Mouse (Mus musculus): Measurements from ENCODE around the gene Tceal5. TPM values are rescaled to one million over a fixed set of nuclear protein-coding genes. Genes with fewer than 3 reads are reported as not detected.
A peak's percentile ranks its signal among the peaks of the same experiment; 100 is the strongest.

The Tceal5 gene
- total and polyA plus RNA-seq, 2 experiments from 2014 or later: 7.9 to 39.2 TPM

DNA sequence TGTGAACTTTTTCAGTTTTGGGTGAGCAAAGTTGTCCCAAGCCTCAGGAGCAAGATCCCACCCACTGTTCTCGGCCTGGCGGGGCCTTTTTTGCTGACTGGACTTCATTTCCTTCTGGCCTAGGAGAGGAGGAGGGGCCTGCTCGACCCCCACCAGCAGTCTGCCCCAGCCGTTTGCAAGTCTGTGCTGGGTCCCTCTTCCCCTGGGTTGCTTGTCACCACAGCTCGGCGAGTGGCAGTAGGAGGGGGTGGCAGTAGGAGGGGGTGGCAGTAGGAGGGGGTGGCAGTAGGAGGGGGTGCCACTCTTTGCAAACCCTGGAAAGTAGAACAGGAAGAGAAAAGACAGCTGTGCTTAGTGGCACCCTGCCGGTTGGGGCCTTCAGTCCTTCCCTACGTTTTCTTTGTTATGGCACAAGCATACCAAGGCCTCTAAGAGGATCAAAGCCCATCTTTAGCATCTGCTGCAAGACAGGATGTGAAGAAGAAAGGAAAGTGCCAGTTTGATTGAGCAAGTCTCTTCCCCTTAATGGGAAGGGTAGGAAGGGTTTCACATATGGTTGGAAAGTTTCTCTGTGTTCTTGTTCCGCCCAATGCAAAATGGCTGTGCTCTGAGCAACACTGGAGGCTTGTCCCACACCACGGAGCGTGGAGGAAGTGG lies 22.7 kb downstream of the Tceal5 start:
- no peak for TF ChIP-seq CTCF (IDR thresholded peaks at IDR 0.05)
- 26% methylated on average over 11 of the region's 11 CpGs for WGBS
- H3K27ac ChIP-seq (ENCODE audit: low read depth, low read length): no peak overlapping the region

DNA sequence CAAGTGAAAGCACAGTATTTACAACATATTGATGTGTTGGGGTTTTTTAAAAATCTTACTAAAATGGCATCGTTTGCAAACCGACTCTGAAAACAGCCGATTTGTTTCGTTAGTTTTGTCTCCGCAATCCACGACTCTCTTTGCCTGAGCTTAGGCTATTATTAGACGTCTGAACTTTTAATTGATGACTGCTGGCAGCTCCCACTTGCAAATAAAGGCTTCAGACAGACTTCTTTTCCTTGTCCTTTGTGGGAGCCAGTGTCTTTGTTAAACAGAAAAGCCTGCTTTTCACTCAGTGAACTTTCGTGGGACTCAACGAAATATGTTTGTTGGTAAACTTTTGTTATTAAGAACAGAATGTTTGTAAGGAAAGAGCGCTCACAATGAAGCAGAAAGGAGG lies 30.9 kb downstream of the Tceal5 start:
- 16% methylated on average over 10 of the region's 10 CpGs for WGBS
- Histone ChIP-seq H3K4me3 (ENCODE audit: low read depth, low read length) (peak overlapping the region; percentile 50), H3K9ac (replicated peaks; ENCODE audit: low read length, poor library complexity, severe bottlenecking) (peak overlapping the region; percentile 36; the same call in 1 of the 2 replicates), H3K4me2 (ENCODE audit: low read depth, low read length, poor library complexity, severe bottlenecking) (peak overlapping the region; percentile 50), H3K4me1 (ENCODE audit: insufficient read depth, low read length) (no peaks in the 10 kb centered on the region), H3K36me3 (ENCODE audit: insufficient read depth, low read length) (no peaks in the 10 kb centered on the region), H3K9me3 (ENCODE audit: low read length) (no peaks in the 10 kb centered on the region), H3K27me3 (ENCODE audit: insufficient read depth, low read length) (no peaks in the 10 kb centered on the region), H3K27ac (ENCODE audit: low read depth, low read length) (peak overlapping the region; percentile 82; the same call in 1 of the 2 replicates)
- peak; percentile 21 for DNase-seq (ENCODE audit: low spot score)
- no peak for ATAC-seq (ENCODE audit: low FRiP score)
- no peak for TF ChIP-seq CTCF (IDR thresholded peaks at IDR 0.05)

More for the DNA sequence above, 22.7 kb downstream of the Tceal5 start:
- H3K9me3 ChIP-seq (ENCODE audit: low read length): no peaks in the 10 kb centered on the region
- DNase-seq (ENCODE audit: low spot score) (no peak), ATAC-seq (ENCODE audit: low FRiP score) (no peak)
- H3K27me3 ChIP-seq (ENCODE audit: insufficient read depth, low read length): no peaks in the 10 kb centered on the region
- no peak overlapping the region for H3K4me3 ChIP-seq (ENCODE audit: low read depth, low read length)
- H3K4me1 ChIP-seq (ENCODE audit: insufficient read depth, low read length): no peaks in the 10 kb centered on the region
- H3K36me3 ChIP-seq (ENCODE audit: insufficient read depth, low read length): no peaks in the 10 kb centered on the region
- H3K9ac ChIP-seq (replicated peaks; ENCODE audit: low read length, poor library complexity, severe bottlenecking): no peak overlapping the region
- no peak overlapping the region for H3K4me2 ChIP-seq (ENCODE audit: low read depth, low read length, poor library complexity, severe bottlenecking)

DNA sequence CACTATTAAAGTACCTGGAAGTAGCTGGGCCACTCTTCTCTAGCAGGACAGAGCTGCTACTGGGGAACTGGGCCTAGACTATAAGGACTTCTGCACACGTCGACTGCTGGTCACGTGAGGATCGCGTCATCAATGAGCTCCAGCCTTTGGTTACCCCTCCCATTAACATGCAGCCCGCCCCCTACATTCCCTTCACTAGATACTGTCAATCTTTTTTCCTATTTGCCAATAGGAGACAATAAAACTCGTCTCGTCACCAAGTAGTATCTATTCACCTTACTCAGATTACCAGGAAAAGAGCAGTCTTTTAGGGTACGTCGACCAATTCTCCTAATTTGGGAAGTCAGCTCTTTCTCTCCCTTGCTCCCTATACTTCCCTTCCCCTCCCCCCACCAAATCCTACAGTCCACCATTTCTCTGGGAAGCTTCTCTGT lies 31.5 kb downstream of the Tceal5 start, which contains the start of gene Tceal8:
Gene Tceal8 (minus strand): TSS at position 225 of the 434 bp plus-strand sequence.
- H3K9ac ChIP-seq (replicated peaks; ENCODE audit: low read length, poor library complexity, severe bottlenecking): peak within 1 kb of the TSS; percentile 59
- peak within 1 kb of the TSS; percentile 50 for H3K4me3 ChIP-seq (ENCODE audit: low read depth, low read length)
- H3K27ac ChIP-seq (ENCODE audit: low read depth, low read length): peak within 1 kb of the TSS; percentile 82
- WGBS: 24% methylated on average over 10 of the region's 10 CpGs
- H3K4me1 ChIP-seq (ENCODE audit: insufficient read depth, low read length): no peaks in the 10 kb centered on the region
- peak; percentile 96 for DNase-seq (ENCODE audit: low spot score)
- TF ChIP-seq CTCF (IDR thresholded peaks at IDR 0.05): peak; percentile 34
- H3K9me3 ChIP-seq (ENCODE audit: low read length): no peaks in the 10 kb centered on the region
- H3K4me2 ChIP-seq (ENCODE audit: low read depth, low read length, poor library complexity, severe bottlenecking): peak within 1 kb of the TSS; percentile 50
- peak; percentile 96 for ATAC-seq (ENCODE audit: low FRiP score)
- H3K27me3 ChIP-seq (ENCODE audit: insufficient read depth, low read length): no peaks in the 10 kb centered on the region
- H3K36me3 ChIP-seq (ENCODE audit: insufficient read depth, low read length): no peaks in the 10 kb centered on the region

DNA sequence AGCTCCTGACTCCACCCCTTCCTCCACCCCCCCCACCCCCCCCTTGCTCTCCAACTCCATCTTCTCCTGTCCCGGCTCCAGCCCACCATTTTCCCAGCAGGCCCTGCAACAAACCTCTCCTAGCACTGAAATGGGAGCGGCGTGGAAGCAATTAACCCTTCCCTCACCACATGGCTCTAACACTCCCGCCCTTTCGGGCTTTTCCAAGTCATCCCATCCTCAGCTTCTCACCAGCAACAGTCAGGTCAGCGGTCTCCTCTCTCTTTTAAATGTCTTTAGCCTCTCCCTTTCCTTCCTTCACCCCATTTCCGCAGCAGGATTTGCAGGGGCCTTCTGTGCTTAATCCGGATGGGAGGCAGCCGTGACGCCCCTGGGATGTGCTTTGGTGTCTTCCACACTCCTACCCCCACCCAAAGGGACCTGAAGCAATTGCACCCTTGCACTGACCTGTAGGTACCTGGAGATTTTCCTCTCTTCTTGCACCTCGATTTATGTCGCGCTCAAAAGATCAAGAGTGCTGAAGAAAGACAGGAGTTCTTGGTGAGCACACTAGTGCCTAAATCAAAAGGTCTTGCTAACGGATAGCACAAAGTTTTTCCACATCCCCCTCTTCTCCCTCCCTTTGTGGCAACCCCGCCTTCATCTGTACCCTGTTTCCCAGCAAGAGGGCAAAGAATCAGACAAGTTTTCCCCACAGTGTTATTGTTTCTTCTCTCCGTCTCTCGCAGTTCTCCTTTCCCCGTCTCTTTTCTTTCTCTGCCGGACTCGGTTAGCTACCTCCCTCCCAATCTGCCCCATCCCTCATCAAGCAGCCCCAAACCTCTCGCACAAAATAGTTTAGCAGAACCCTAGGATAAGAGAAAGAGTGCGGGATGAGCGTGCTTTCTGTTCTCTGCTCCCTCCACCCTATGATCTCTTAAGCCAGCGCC lies 32.2 kb downstream of the Tceal5 start:
- no peak for TF ChIP-seq CTCF (IDR thresholded peaks at IDR 0.05)
- peak overlapping the region; percentile 82 for H3K27ac ChIP-seq (ENCODE audit: low read depth, low read length)
- 19% methylated on average over 24 of the region's 24 CpGs for WGBS
- peak overlapping the region; percentile 45 for H3K4me2 ChIP-seq (ENCODE audit: low read depth, low read length, poor library complexity, severe bottlenecking)
- H3K36me3 ChIP-seq (ENCODE audit: insufficient read depth, low read length): no peaks in the 10 kb centered on the region
- H3K27me3 ChIP-seq (ENCODE audit: insufficient read depth, low read length): no peaks in the 10 kb centered on the region
- peak overlapping the region; percentile 50 for H3K4me3 ChIP-seq (ENCODE audit: low read depth, low read length)
- no peaks in the 10 kb centered on the region for H3K9me3 ChIP-seq (ENCODE audit: low read length)
- peak; percentile 86 for DNase-seq (ENCODE audit: low spot score)
- peak; percentile 83 for ATAC-seq (ENCODE audit: low FRiP score)
- no peaks in the 10 kb centered on the region for H3K4me1 ChIP-seq (ENCODE audit: insufficient read depth, low read length)
- H3K9ac ChIP-seq (replicated peaks; ENCODE audit: low read length, poor library complexity, severe bottlenecking): peak overlapping the region; percentile 59

DNA sequence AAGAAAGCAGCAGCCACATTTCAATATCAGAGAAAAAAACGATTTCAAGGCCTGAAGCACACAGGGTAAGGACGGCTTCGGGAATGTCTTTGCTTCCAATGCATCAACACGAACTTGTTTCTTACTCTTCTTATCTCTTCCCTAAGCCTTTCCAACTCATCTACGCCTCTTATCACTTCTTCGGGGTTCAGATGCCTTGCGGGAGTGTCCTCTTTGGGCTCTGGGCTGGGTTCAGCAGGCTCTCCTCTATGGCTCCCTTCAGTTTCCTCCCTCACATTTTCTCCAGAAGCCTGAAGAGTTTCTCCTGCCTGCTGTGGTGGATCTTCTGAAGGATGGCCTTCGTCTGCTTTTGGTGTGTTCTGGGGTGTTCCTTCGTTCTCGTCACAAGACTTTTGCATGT lies 33.1 kb downstream of the Tceal5 start:
- Histone ChIP-seq H3K9me3 (ENCODE audit: low read length) (no peaks in the 10 kb centered on the region), H3K4me1 (ENCODE audit: insufficient read depth, low read length) (no peaks in the 10 kb centered on the region), H3K4me3 (ENCODE audit: low read depth, low read length) (peak overlapping the region; percentile 50; the same call in 1 of the 2 replicates), H3K27ac (ENCODE audit: low read depth, low read length) (no peak overlapping the region), H3K4me2 (ENCODE audit: low read depth, low read length, poor library complexity, severe bottlenecking) (peak overlapping the region; percentile 45), H3K36me3 (ENCODE audit: insufficient read depth, low read length) (no peaks in the 10 kb centered on the region), H3K9ac (replicated peaks; ENCODE audit: low read length, poor library complexity, severe bottlenecking) (no peak overlapping the region), H3K27me3 (ENCODE audit: insufficient read depth, low read length) (no peaks in the 10 kb centered on the region)
- DNase-seq (ENCODE audit: low spot score) (no peak), ATAC-seq (ENCODE audit: low FRiP score) (no peak)
- TF ChIP-seq CTCF (IDR thresholded peaks at IDR 0.05): no peak
- WGBS: 65% methylated on average over 10 of the region's 10 CpGs

Small RNAs within 50 kb of the gene (microRNA-seq; reads per million reads assigned to microRNA genes)
- gene Mir6383 (ENCODE audit: borderline number of aligned reads): not detected

Other genes starting within 250 kb of the Tceal5 start
- gene Arxes2, start 210.1 kb downstream of the Tceal5 start, total RNA-seq (2014; rRNA removed): 238 and 253 TPM in 2 replicates
- gene Arxes2, start 210.1 kb downstream of the Tceal5 start, polyA plus RNA-seq (2015; fragmentation: Nextera tagmentation; extraction: Ambion mirVana): 387 and 388 TPM in 2 replicates
- 73.3 and 85.3 TPM in 2 replicates for gene Arxes1, start 170.5 kb downstream of the Tceal5 start, total RNA-seq (2014; rRNA removed)
- 228 and 243 TPM in 2 replicates for gene Arxes1, start 170.5 kb downstream of the Tceal5 start, polyA plus RNA-seq (2015; fragmentation: Nextera tagmentation; extraction: Ambion mirVana)
- 294 and 349 TPM in 2 replicates for gene Bex2, start 135.6 kb downstream of the Tceal5 start, total RNA-seq (2014; rRNA removed)
- gene Bex2, start 135.6 kb downstream of the Tceal5 start, polyA plus RNA-seq (2015; fragmentation: Nextera tagmentation; extraction: Ambion mirVana): 1,179 and 1,237 TPM in 2 replicates
- gene Nxf3, start 118.6 kb downstream of the Tceal5 start, total RNA-seq (2014; rRNA removed): 0.14 and 0.71 TPM in 2 replicates
- gene Nxf3, start 118.6 kb downstream of the Tceal5 start, polyA plus RNA-seq (2015; fragmentation: Nextera tagmentation; extraction: Ambion mirVana): 0.05 and 0.10 TPM in 2 replicates
- 66.6 and 75.0 TPM in 2 replicates for gene Bex4, start 64.9 kb downstream of the Tceal5 start, total RNA-seq (2014; rRNA removed)
- 189 and 207 TPM in 2 replicates for gene Bex4, start 64.9 kb downstream of the Tceal5 start, polyA plus RNA-seq (2015; fragmentation: Nextera tagmentation; extraction: Ambion mirVana)
- 84.0 and 99.7 TPM in 2 replicates for gene Tceal8, start 31.5 kb downstream of the Tceal5 start, total RNA-seq (2014; rRNA removed)
- 133 and 135 TPM in 2 replicates for gene Tceal8, start 31.5 kb downstream of the Tceal5 start, polyA plus RNA-seq (2015; fragmentation: Nextera tagmentation; extraction: Ambion mirVana)
- 2.6 and 6.2 TPM in 2 replicates for gene Tceal7, start 10.9 kb upstream of the Tceal5 start, total RNA-seq (2014; rRNA removed)
- gene Tceal7, start 10.9 kb upstream of the Tceal5 start, polyA plus RNA-seq (2015; fragmentation: Nextera tagmentation; extraction: Ambion mirVana): 5.7 and 5.8 TPM in 2 replicates
- 73.9 and 108 TPM in 2 replicates for gene Bex1, start 11.6 kb upstream of the Tceal5 start, total RNA-seq (2014; rRNA removed)
- 336 and 338 TPM in 2 replicates for gene Bex1, start 11.6 kb upstream of the Tceal5 start, polyA plus RNA-seq (2015; fragmentation: Nextera tagmentation; extraction: Ambion mirVana)
- gene Tceal9, start 41.2 kb upstream of the Tceal5 start, total RNA-seq (2014; rRNA removed): 71.2 and 131 TPM in 2 replicates
- gene Tceal9, start 41.2 kb upstream of the Tceal5 start, polyA plus RNA-seq (2015; fragmentation: Nextera tagmentation; extraction: Ambion mirVana): 253 and 259 TPM in 2 replicates
- 305 and 324 TPM in 2 replicates for gene Bex3, start 66.4 kb upstream of the Tceal5 start, total RNA-seq (2014; rRNA removed)
- gene Bex3, start 66.4 kb upstream of the Tceal5 start, polyA plus RNA-seq (2015; fragmentation: Nextera tagmentation; extraction: Ambion mirVana): 916 and 923 TPM in 2 replicates

Measured in midbrain, postnatal 0 days (tissue).